Mouse (Mus musculus): Measurements from ENCODE around the gene Tsacc. TPM values are rescaled to one million over a fixed set of nuclear protein-coding genes. Genes with fewer than 3 reads are reported as not detected.

Gene Tsacc
- 9.1 and 9.9 TPM in 2 replicates for polyA plus RNA-seq (2014; fragmentation: Nextera tagmentation; extraction: Ambion mirVana)

GRCm38 (mm10) chr3:88296561-88297318 is at the start of gene Tsacc, which contains the start of gene Cct3:
Tsacc (minus strand) TSS chr3:88296999.
Cct3 (plus strand) TSS chr3:88297116.
- peak within 1 kb of the TSS; percentile 96 for H3K27ac ChIP-seq (ENCODE audit: low read depth)
- peak; percentile 40 for TF ChIP-seq CTCF (IDR thresholded peaks at IDR 0.05; ENCODE audit: low read depth)
- peak; percentile 99 for ATAC-seq (ENCODE audit: insufficient read depth)
- peak; percentile 99 for DNase-seq
- peak within 1 kb of the TSS; percentile 68 for H3K4me3 ChIP-seq (ENCODE audit: low read depth, low read length)
- H3K9me3 ChIP-seq (ENCODE audit: low read depth, low read length), result no peaks in the 10 kb centered on the region
- no peaks in the 10 kb centered on the region for H3K27me3 ChIP-seq (ENCODE audit: insufficient read depth, low read length)
- WGBS, result under 1% methylated on average over 44 of the region's 44 CpGs
- H3K36me3 ChIP-seq (ENCODE audit: insufficient read depth), result peaks cover 36% of the 10 kb centered on the region
- H3K4me2 ChIP-seq, result peak within 1 kb of the TSS; percentile 85
- peaks cover 5% of the 10 kb centered on the region for H3K4me1 ChIP-seq (ENCODE audit: insufficient read depth)
- peak within 1 kb of the TSS; percentile 79 for H3K9ac ChIP-seq

GRCm38 (mm10) chr3:88339006-88339405 is 42.2 kb upstream of the Tsacc start:
- Histone ChIP-seq H3K27me3 (ENCODE audit: insufficient read depth, low read length) (no peaks in the 10 kb centered on the region), H3K4me3 (ENCODE audit: low read depth, low read length) (no peak overlapping the region), H3K36me3 (ENCODE audit: insufficient read depth) (peaks cover 33% of the 10 kb centered on the region), H3K4me2 (peak overlapping the region; percentile 5; the same call in 1 of the 2 replicates), H3K9me3 (ENCODE audit: low read depth, low read length) (no peaks in the 10 kb centered on the region), H3K4me1 (ENCODE audit: insufficient read depth) (peaks cover 13% of the 10 kb centered on the region), H3K27ac (ENCODE audit: low read depth) (no peak overlapping the region), H3K9ac (no peak overlapping the region; the same call in 1 of the 2 replicates)
- 63% methylated on average over 3 of the region's 3 CpGs for WGBS
- no peak for TF ChIP-seq CTCF (IDR thresholded peaks at IDR 0.05; ENCODE audit: low read depth)
- ATAC-seq (ENCODE audit: insufficient read depth) (no peak), DNase-seq (no peak)

GRCm38 (mm10) chr3:88338316-88338715 is 41.5 kb upstream of the Tsacc start:
- no peak overlapping the region for H3K4me3 ChIP-seq (ENCODE audit: low read depth, low read length)
- H3K4me1 ChIP-seq (ENCODE audit: insufficient read depth), result peaks cover 13% of the 10 kb centered on the region
- no peak for ATAC-seq (ENCODE audit: insufficient read depth)
- no peaks in the 10 kb centered on the region for H3K27me3 ChIP-seq (ENCODE audit: insufficient read depth, low read length)
- no peak for DNase-seq
- WGBS, result 88% methylated on average over 7 of the region's 7 CpGs
- H3K9me3 ChIP-seq (ENCODE audit: low read depth, low read length), result no peaks in the 10 kb centered on the region
- peak overlapping the region; percentile 5; the same call in 1 of the 2 replicates for H3K4me2 ChIP-seq
- no peak overlapping the region for H3K9ac ChIP-seq
- H3K36me3 ChIP-seq (ENCODE audit: insufficient read depth), result peaks cover 26% of the 10 kb centered on the region
- no peak for TF ChIP-seq CTCF (IDR thresholded peaks at IDR 0.05; ENCODE audit: low read depth)
- H3K27ac ChIP-seq (ENCODE audit: low read depth), result no peak overlapping the region

- Histone ChIP-seq H3K27ac (ENCODE audit: low read depth) (peak overlapping the region; percentile 42; the same call in 1 of the 2 replicates), H3K4me2 (peak overlapping the region; percentile 83), H3K9me3 (ENCODE audit: low read depth, low read length) (no peaks in the 10 kb centered on the region), H3K27me3 (ENCODE audit: insufficient read depth, low read length) (no peaks in the 10 kb centered on the region), H3K9ac (peak overlapping the region; percentile 20; the same call in 1 of the 2 replicates), H3K4me3 (ENCODE audit: low read depth, low read length) (peak overlapping the region; percentile 76), H3K4me1 (ENCODE audit: insufficient read depth) (peaks cover 13% of the 10 kb centered on the region), H3K36me3 (ENCODE audit: insufficient read depth) (peaks cover 17% of the 10 kb centered on the region)
- ATAC-seq (ENCODE audit: insufficient read depth) (no peak), DNase-seq (peak; percentile 14)
- TF ChIP-seq CTCF (IDR thresholded peaks at IDR 0.05; ENCODE audit: low read depth), result no peak
- 70% methylated on average over 11 of the region's 11 CpGs for WGBS
These were observed 40.7 kb upstream of the Tsacc start for GRCm38 (mm10) chr3:88337367-88338020.

GRCm38 (mm10) chr3:88336058-88337013 is 39.5 kb upstream of the Tsacc start, which contains the start of the genes Tmem79 and Smg5:
Tmem79 (minus strand) TSS chr3:88336148.
Smg5 (plus strand) TSS chr3:88336260.
- TF ChIP-seq CTCF (IDR thresholded peaks at IDR 0.05; ENCODE audit: low read depth), result no peak
- no peaks in the 10 kb centered on the region for H3K9me3 ChIP-seq (ENCODE audit: low read depth, low read length)
- H3K4me2 ChIP-seq, result peak within 1 kb of the TSS; percentile 83
- 0 out of 2 replicates have a peak, but pooled peaks cover 6% of the 10 kb centered on the region for H3K36me3 ChIP-seq (ENCODE audit: insufficient read depth)
- H3K9ac ChIP-seq, result peak within 1 kb of the TSS; percentile 86
- H3K27me3 ChIP-seq (ENCODE audit: insufficient read depth, low read length), result no peaks in the 10 kb centered on the region
- ATAC-seq (ENCODE audit: insufficient read depth), result peak; percentile 94
- DNase-seq, result peak; percentile 98
- peaks cover 13% of the 10 kb centered on the region for H3K4me1 ChIP-seq (ENCODE audit: insufficient read depth)
- peak within 1 kb of the TSS; percentile 76 for H3K4me3 ChIP-seq (ENCODE audit: low read depth, low read length)
- WGBS, result 1% methylated on average over 53 of the region's 66 CpGs
- H3K27ac ChIP-seq (ENCODE audit: low read depth), result peak within 1 kb of the TSS; percentile 97

- ATAC-seq (ENCODE audit: insufficient read depth), result peak; percentile 53
- Histone ChIP-seq H3K27ac (ENCODE audit: low read depth) (peak overlapping the region; percentile 97), H3K27me3 (ENCODE audit: insufficient read depth, low read length) (no peaks in the 10 kb centered on the region), H3K4me3 (ENCODE audit: low read depth, low read length) (peak overlapping the region; percentile 76), H3K4me2 (peak overlapping the region; percentile 83), H3K9ac (peak overlapping the region; percentile 86), H3K9me3 (ENCODE audit: low read depth, low read length) (no peaks in the 10 kb centered on the region), H3K4me1 (ENCODE audit: insufficient read depth) (peaks cover 13% of the 10 kb centered on the region), H3K36me3 (ENCODE audit: insufficient read depth) (peaks cover 7% of the 10 kb centered on the region; the same call in 1 of the 2 replicates)
- DNase-seq, result peak; percentile 50
- WGBS, result under 1% methylated on average over 27 of the region's 27 CpGs
- no peak for TF ChIP-seq CTCF (IDR thresholded peaks at IDR 0.05; ENCODE audit: low read depth)
These were observed 38.7 kb upstream of the Tsacc start for GRCm38 (mm10) chr3:88335436-88336053.

All from lung, embryonic 14.5 days (tissue).